Mouse (Mus musculus): ENCODE results near the gene Atp5j.

The Atp5j gene

DNA sequence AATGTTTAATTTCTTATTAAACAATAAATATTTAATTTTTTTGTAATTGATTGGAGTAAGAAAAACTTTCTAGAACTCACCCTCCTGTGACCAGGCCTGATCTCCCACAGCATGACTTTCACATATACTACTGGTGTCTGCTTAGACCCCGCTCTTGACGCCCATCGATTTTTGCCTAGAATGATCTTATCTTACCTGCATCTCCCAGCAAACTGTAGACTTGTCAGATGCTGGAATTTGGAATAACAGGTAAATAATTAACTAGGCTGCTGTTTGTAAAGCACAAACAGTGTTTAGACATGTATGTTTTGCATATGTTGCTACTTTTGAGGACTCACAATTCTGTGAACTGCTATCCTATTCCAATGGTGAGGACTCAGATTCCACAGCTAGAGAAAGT lies 29.2 kb downstream of the Atp5j start:
- no peak for DNase-seq (ENCODE audit: low spot score)

DNA sequence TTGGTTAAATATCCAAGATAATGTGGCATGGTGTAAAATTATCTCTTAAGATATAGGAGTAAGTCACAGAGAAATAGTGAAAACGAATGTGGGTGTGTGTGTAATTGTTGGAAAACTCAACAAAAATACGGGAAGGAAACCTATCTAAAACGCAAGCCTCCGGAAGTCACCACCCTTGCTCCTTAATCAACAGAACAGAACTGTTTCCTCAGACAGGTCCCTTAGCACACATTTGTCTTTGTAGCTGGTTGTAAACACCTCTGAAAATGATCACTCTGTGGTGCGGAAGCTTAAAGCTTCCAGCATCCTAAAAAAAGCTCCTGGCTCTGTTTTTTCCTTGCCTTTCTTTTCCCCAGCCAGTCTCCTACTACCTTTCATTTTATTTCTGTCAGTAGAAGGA lies 30.6 kb downstream of the Atp5j start:
- DNase-seq (ENCODE audit: low spot score), result no peak

DNA sequence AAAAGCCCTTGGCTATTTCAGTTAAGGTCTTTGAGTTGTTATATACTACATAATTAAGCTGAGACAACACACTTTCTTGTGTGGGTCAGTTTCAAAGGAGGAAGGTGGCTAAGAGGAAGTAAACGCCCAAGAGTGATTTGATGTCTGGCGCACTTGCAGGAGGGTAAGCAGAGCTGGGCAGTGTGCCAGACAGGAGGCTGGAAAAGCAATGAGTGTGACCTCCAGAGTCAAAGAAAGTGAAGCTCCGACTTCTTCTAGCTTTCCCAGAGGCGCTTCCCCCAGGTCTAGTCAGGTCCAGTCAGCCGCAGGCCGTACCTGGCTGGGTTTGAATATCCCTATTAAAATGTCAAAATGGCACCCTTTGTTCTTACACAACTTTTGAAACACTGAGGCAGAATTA lies 33.2 kb downstream of the Atp5j start:
- no peak for DNase-seq (ENCODE audit: low spot score)

DNA sequence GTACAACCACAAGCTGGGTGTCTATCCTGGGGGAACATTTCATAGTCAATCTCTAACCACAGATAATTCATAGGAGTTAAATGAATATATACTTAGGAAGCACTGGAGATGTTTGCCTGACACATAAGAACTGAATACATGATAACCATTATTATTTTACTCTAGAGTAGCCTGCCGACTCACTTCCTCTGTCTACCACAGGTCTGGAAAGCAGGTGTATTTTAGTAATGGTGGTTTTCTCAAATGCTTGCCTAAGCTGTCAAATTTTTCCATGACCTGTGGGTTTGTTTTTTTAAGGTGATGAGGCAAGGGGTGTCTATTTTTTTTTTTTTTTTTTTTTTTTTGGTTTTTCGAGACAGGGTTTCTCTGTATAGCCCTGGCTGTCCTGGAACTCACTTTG lies 35.4 kb downstream of the Atp5j start:
- DNase-seq (ENCODE audit: low spot score), result no peak

DNA sequence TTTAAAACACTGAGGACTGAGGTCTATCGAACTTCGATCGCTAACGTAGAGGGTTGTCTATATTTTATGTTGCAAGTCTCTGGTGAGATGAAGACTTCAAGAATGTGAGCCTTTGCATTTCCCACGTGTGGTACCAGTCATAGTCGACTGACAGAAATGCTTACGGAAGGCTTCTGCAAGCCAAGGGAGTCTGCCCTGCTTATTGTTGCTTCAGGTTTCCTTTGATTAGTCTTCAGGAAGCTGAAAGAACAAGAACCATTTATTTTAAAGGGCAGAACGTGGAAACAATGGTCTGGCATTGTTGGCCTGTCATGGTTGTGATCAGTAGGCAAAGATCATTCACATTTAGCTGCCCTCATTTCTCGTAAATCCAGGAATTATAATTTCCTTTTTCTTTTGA lies 38.7 kb downstream of the Atp5j start:
- no peak for DNase-seq (ENCODE audit: low spot score)

DNA sequence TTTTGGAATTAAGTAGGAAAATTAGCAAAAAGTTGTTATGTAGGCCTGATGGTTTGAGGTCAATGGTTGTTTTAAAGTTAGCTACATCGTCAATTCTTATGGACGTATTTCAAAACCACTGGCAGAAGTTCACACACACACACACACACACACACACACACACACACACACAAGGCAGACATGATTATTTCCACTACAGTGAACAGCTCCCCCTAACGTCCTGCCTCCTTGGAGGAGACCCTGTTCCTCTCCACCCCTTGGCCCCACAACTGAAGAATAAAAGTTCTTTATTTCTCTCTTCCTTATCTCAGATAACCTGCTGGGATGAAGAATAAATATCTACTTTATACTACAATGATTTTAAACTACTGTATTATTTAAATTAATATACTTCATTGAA lies 40.1 kb downstream of the Atp5j start:
- DNase-seq (ENCODE audit: low spot score), result no peak

DNA sequence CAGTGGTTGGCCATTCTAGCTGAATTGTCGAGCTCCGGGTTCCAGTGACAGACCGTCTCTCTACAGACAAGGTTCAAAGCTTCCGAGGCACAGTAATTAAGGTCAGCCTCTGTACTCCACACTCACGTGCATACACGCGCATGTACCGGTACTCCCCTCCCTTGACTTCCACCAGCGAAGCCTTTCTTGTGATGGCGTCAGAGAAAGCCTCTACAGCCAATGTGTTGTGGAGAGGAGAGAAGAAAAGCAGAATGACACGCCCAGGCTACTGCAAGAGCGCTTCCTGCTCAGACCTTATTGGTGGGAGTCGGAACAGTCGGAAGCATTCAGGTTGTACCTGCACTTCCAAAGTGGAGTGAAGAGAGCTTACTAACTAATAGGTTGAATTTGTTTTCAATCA lies 42.0 kb downstream of the Atp5j start:
- DNase-seq (ENCODE audit: low spot score), result no peak

DNA sequence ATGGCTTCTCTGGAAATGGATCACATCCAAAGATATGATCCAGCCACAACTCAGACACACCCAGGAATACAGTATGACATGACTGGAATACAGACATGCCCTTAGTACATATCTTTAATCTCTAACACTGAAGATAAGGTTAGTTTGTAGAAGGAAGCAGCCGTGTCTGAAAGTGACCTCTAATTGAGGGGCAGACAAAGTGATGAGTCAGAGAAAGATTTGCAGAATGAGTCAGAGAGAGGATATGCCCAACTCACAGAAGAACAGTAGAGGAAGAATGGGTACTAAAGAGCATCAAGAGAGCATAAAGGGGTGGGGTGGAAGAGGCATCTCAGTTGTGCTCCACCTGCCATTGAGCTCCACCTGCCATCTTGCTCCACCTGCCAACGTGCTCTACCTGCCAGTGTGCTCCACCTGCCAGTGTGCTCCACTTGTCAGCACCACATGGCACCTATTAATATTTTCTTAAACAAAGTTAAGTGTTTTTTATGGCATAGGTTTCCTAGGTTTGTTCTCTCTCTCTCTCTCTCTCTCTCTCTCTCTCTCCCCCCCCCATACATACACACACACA lies 44.7 kb downstream of the Atp5j start:
- no peak for DNase-seq (ENCODE audit: low spot score)

DNA sequence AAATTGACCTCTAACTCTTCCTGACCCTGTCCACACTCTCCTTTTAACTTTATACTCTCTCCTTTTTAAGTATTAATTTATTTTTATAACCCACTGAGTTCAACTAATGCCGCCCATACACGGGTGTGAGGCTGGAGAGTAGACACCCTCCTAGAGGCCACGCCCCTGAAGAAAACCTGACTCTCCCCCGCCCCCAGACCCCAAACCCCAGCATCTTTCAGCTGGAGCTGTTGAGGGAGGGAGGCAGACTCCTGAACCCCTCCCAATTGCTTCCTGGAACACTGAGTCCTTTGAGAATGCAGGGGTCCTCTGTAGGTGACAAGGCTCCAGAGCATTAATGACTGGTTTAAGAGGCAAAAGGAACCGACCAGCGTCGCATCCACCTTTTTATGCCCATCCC lies 50.5 kb downstream of the Atp5j start:
- no peak for DNase-seq (ENCODE audit: low spot score)

DNA sequence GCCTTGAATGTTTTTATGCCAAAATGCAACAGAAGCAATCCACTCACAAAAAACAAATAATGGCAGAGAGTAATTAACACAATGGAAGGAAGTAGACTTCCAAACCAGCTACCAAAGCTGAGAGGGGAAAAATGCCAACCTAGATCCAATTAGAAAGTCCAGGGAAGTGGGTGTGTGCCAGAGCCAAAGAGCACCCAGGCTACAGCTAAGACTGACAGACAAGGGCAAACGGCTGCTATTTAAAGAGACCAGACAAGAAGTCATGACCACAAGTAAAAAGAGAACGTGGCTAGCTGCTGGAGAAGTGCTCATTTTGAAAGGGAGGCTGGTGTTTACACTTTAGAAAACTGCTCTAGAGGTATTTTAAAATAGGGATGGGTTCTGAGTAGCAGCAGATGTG lies 52.1 kb downstream of the Atp5j start:
- DNase-seq (ENCODE audit: low spot score), result no peak

DNA sequence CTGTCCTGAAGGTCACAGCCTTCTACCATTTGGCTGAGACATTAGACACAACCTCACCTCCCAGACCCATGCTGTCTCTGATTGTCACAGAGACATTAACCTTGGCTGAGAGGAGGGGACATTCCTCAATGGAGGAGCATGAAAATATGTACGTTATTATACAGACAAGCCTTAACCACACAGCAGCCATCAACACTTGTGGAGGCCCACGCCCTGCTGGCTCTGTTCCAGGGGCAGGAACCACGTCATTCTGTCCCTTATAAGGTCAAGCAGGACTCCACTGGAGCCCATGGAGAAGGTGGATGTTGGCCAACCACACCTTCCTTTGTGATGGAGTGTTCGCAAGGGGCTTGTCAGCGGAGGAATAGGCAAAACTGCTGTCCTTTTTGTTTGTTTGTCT lies 55.7 kb downstream of the Atp5j start:
- DNase-seq (ENCODE audit: low spot score), result no peak

DNA sequence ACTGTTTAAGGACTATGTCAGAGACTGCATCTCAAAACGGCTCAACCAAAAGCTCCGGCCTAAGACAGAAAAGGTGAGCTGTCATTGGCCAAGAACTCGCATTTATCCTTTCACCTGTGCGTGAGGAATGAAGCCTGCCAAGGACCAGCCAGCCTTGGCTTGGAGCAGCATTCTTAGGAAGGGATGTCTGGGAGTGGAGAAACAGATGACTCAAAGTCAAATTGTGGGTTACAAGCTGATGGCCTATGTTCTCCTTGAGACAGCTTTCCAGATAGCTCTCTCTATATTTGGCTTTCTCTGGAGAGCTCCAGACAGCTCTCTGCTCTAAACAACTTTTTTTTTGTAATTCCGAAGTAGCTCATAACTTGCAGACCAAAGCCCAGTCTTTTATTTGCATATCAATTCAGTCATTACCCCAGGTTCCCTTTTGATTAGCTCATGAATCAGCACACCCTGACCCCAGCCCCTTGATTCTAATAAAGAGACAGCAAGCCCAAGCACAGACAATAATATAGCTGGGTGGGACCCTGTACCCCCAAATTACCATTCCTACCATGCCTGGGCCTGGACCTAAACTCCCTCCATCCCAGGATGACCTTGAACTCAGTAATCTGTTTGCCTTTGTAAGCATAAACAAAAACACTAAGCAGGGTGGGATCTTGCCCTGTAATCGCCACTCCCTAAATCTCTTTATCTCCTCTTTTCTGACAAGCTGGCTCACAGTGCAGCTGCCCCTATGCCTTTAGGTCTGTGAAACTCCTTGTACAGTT lies 56.4 kb downstream of the Atp5j start:
- DNase-seq (ENCODE audit: low spot score), result no peak

DNA sequence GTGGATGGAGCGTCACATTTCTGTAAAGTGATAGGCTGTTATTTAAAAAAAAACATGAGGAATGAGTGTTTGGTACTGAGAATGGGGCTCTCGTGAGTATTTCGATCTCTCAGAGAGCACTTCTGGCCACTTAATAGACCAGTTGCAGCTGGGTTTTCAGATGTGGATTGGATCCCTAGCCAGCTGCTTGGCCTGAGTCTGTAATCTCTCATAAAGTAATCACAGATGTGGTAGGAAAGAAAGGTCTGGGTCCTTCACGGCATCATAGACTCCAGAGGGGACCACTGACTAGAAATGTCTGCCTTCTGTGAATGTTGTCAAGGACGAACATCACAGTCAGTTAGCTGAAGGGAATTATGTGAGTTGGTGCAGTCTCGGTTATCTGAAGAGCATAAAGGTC lies 57.0 kb downstream of the Atp5j start:
- DNase-seq (ENCODE audit: low spot score), result no peak
